Mouse (Mus musculus): ENCODE measurements around the gene Ndufa4. TPM values are rescaled to one million over a fixed set of nuclear protein-coding genes. Genes with fewer than 3 reads are reported as not detected.

Gene Ndufa4
- 329 and 342 TPM in 2 replicates for polyA plus RNA-seq (2012; rRNA removed)
- 689 and 747 TPM in 2 replicates for polyA plus RNA-seq (2014; fragmentation: Nextera tagmentation; extraction: Ambion mirVana)

DNA sequence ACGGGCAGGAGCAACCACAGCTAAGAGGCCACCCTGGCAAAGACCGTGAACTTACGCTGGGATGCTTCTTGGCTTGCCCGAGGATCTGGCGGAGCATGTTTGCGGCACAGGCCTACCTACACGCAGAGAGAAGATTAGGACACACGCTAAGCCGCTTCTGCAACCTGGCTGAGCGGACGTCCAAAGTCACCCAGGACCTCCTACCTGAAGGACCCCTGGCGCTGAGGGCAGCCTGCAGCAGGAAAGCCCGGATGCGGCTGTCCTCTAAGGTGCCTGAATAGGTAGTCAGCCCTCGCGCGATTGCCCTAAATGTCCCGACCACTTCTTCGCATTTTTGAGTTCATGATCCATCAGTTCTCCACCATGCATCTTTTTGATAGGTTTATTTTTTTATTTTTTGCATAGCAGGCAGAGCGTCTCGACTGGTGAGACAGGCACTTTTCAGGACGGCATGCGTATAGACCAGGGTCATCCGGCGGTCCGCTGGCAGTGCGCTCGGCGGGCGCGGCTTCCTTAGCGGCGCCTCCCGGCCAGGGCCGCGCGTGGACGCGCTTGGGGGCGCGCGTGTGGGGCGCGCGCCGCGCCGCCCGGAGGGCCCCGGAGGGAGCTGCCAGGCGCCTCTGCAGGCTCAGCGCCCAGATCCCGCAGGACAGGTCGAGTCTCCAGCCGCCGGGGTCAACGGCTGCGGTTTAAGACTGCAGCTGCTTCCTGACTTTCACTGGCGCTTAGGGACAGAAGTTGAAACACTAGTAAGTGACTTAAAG lies at the start of gene Ndufa4, which contains the start of gene Phf14:
TSS of gene Ndufa4 (minus strand) at position 229 of the 764 bp plus-strand sequence.
TSS of gene Phf14 (plus strand) at position 541 of the 764 bp plus-strand sequence.
- Histone ChIP-seq H3K9ac (replicated peaks) (peak within 1 kb of the TSS; percentile 93), H3K27me3 (ENCODE audit: control insufficient read depth, insufficient read depth, low read length) (no peaks in the 10 kb centered on the region), H3K4me3 (ENCODE audit: insufficient read depth in 1 of 2, low read depth in 2 of 2, low read length in 2 of 2) (peak within 1 kb of the TSS; percentile 87 to 97), H3K9me3 (ENCODE audit: control insufficient read depth, low read length) (no peaks in the 10 kb centered on the region), H3K4me1 (replicated peaks; ENCODE audit: control insufficient read depth in 2 of 2, insufficient read depth in 2 of 2, low read length in 1 of 2) (peaks cover 6 to 11% of the 10 kb centered on the region in 2 experiments; a peak in 3 of 4 replicates), H3K27ac (peak within 1 kb of the TSS; percentile 83), H3K36me3 (replicated peaks; ENCODE audit: control insufficient read depth, insufficient read depth, low read depth) (no peaks in the 10 kb centered on the region; the same call in none of the 2 replicates), H3K4me2 (ENCODE audit: low read depth) (peak within 1 kb of the TSS; percentile 84)
- peak; percentile 81 to 83 (median 82) for DNase-seq (ENCODE audit: low read depth in 3 of 3, low spot score in 3 of 3)
- TF ChIP-seq EP300 (IDR thresholded peaks at IDR 0.05; ENCODE audit: low read depth) (peak; percentile 82), CTCF (IDR thresholded peaks at IDR 0.05; ENCODE audit: low read depth) (no peak; the same call in 1 of the 2 replicates)
- under 1% methylated on average over 59 of the region's 59 CpGs for WGBS (ENCODE audit: insufficient replicate concordance)
- ATAC-seq (ENCODE audit: insufficient read depth) = peak; percentile 98

- Histone ChIP-seq H3K27ac (no peak overlapping the region; the same call in 1 of the 2 replicates), H3K4me1 (replicated peaks; ENCODE audit: control insufficient read depth in 2 of 2, insufficient read depth in 2 of 2, low read length in 1 of 2) (peaks cover 18 to 20% of the 10 kb centered on the region in 2 experiments), H3K4me2 (ENCODE audit: low read depth) (no peak overlapping the region), H3K9me3 (ENCODE audit: control insufficient read depth, low read length) (no peaks in the 10 kb centered on the region), H3K36me3 (replicated peaks; ENCODE audit: control insufficient read depth, insufficient read depth, low read depth) (peaks cover 5% of the 10 kb centered on the region), H3K9ac (replicated peaks) (no peak overlapping the region), H3K4me3 (ENCODE audit: insufficient read depth in 1 of 2, low read depth in 2 of 2, low read length in 2 of 2) (no peak overlapping the region), H3K27me3 (ENCODE audit: control insufficient read depth, insufficient read depth, low read length) (no peaks in the 10 kb centered on the region)
- DNase-seq (ENCODE audit: low read depth in 3 of 3, low spot score in 3 of 3) = peak in 1 of 3 experiments; percentile 14
- ATAC-seq (ENCODE audit: insufficient read depth) = peak; percentile 85
- 13% methylated on average over 1 of the region's 1 CpGs for WGBS (ENCODE audit: insufficient replicate concordance)
- TF ChIP-seq EP300 (IDR thresholded peaks at IDR 0.05; ENCODE audit: low read depth) (peak; percentile 34), CTCF (IDR thresholded peaks at IDR 0.05; ENCODE audit: low read depth) (no peak)
These were observed 40.8 kb upstream of the Ndufa4 start for GRCm38 (mm10) chr6:11948100-11948499.

GRCm38 (mm10) chr6:11942089-11942488 lies 34.8 kb upstream of the Ndufa4 start:
- peaks cover 7 to 16% of the 10 kb centered on the region in 2 experiments for H3K4me1 ChIP-seq (replicated peaks; ENCODE audit: control insufficient read depth in 2 of 2, insufficient read depth in 2 of 2, low read length in 1 of 2)
- no peak for ATAC-seq (ENCODE audit: insufficient read depth)
- TF ChIP-seq EP300 (IDR thresholded peaks at IDR 0.05; ENCODE audit: low read depth) (no peak), CTCF (IDR thresholded peaks at IDR 0.05; ENCODE audit: low read depth) (no peak)
- peaks cover 10% of the 10 kb centered on the region for H3K36me3 ChIP-seq (replicated peaks; ENCODE audit: control insufficient read depth, insufficient read depth, low read depth)
- no peak overlapping the region for H3K4me3 ChIP-seq (ENCODE audit: insufficient read depth in 1 of 2, low read depth in 2 of 2, low read length in 2 of 2)
- H3K27ac ChIP-seq = no peak overlapping the region
- no peak for DNase-seq (ENCODE audit: low read depth in 3 of 3, low spot score in 3 of 3)
- no peak overlapping the region for H3K4me2 ChIP-seq (ENCODE audit: low read depth)
- no peaks in the 10 kb centered on the region for H3K9me3 ChIP-seq (ENCODE audit: control insufficient read depth, low read length)
- WGBS (ENCODE audit: insufficient replicate concordance) = 80% methylated on average over 4 of the region's 4 CpGs
- no peak overlapping the region for H3K9ac ChIP-seq (replicated peaks)
- H3K27me3 ChIP-seq (ENCODE audit: control insufficient read depth, insufficient read depth, low read length) = no peaks in the 10 kb centered on the region

GRCm38 (mm10) chr6:11940895-11941294 lies 33.6 kb upstream of the Ndufa4 start:
- Histone ChIP-seq H3K4me1 (replicated peaks; ENCODE audit: control insufficient read depth in 2 of 2, insufficient read depth in 2 of 2, low read length in 1 of 2) (peaks cover 5 to 14% of the 10 kb centered on the region in 2 experiments; a peak in 3 of 4 replicates), H3K27ac (0 out of 2 replicates have a peak overlapping the region, but pooled peaks have one; percentile 36), H3K36me3 (replicated peaks; ENCODE audit: control insufficient read depth, insufficient read depth, low read depth) (peaks cover 10% of the 10 kb centered on the region), H3K9me3 (ENCODE audit: control insufficient read depth, low read length) (no peaks in the 10 kb centered on the region), H3K4me2 (ENCODE audit: low read depth) (peak overlapping the region; percentile 52), H3K9ac (replicated peaks) (no peak overlapping the region), H3K27me3 (ENCODE audit: control insufficient read depth, insufficient read depth, low read length) (no peaks in the 10 kb centered on the region), H3K4me3 (ENCODE audit: insufficient read depth in 1 of 2, low read depth in 2 of 2, low read length in 2 of 2) (no peak overlapping the region)
- DNase-seq (ENCODE audit: low read depth in 3 of 3, low spot score in 3 of 3) (peak in 2 of 3 experiments; percentile 20 to 37), ATAC-seq (ENCODE audit: insufficient read depth) (peak; percentile 85)
- TF ChIP-seq EP300 (IDR thresholded peaks at IDR 0.05; ENCODE audit: low read depth) (peak; percentile 87), CTCF (IDR thresholded peaks at IDR 0.05; ENCODE audit: low read depth) (no peak)

DNA sequence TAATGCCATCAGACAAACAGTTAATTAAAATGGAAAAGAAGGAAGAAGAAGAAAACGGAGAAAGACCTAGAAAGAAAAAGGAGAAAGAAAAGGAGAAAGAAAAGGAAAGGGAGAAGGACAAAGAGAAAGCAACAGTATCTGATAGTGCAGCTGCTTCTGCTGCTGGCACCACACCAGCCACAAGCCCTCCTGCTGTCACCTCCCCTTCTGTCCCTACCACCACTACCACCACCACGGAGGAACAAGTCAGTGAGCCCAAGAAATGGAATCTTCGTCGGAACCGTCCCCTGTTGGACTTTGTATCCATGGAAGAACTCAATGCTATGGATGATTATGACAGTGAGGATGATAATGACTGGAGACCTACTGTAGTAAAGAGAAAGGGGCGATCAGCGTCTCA lies 26.1 kb upstream of the Ndufa4 start:
- DNase-seq (ENCODE audit: low read depth in 3 of 3, low spot score in 3 of 3) = no peak
- WGBS (ENCODE audit: insufficient replicate concordance) = 88% methylated on average over 7 of the region's 7 CpGs
- Histone ChIP-seq H3K9me3 (ENCODE audit: control insufficient read depth, low read length) (no peaks in the 10 kb centered on the region), H3K4me2 (ENCODE audit: low read depth) (no peak overlapping the region), H3K9ac (replicated peaks) (no peak overlapping the region), H3K27ac (no peak overlapping the region), H3K4me3 (ENCODE audit: insufficient read depth in 1 of 2, low read depth in 2 of 2, low read length in 2 of 2) (no peak overlapping the region), H3K27me3 (ENCODE audit: control insufficient read depth, insufficient read depth, low read length) (no peaks in the 10 kb centered on the region), H3K4me1 (replicated peaks; ENCODE audit: control insufficient read depth in 2 of 2, insufficient read depth in 2 of 2, low read length in 1 of 2) (peaks cover 0 to 2% of the 10 kb centered on the region in 2 experiments; a peak in 1 of 4 replicates), H3K36me3 (replicated peaks; ENCODE audit: control insufficient read depth, insufficient read depth, low read depth) (no peaks in the 10 kb centered on the region; the same call in 1 of the 2 replicates)
- no peak for TF ChIP-seq EP300 (IDR thresholded peaks at IDR 0.05; ENCODE audit: low read depth)
- no peak for ATAC-seq (ENCODE audit: insufficient read depth)
